Mouse (Mus musculus) erythroblast, adult 5-6 weeks (primary cell): ENCODE measurements around the gene Vps18. TPM values are rescaled to one million over a fixed set of nuclear protein-coding genes. Genes with fewer than 3 reads are reported as not detected.
A peak's percentile ranks its signal among the peaks of the same experiment; 100 is the strongest.

Source experiments
- ATAC-seq: replicated peaks from 2 replicates; pipeline ENCODE4 v1.8.0; 2016; ENCODE audit warnings: moderate number of reproducible peaks, mild to moderate bottlenecking, moderate TSS enrichment, inconsistent platforms; ENCODE audit not compliant: poor library complexity, low FRiP score, severe bottlenecking
- total RNA-seq, 2 experiments: library from RNA; stranded (forward) in 1 of 2; stranded (reverse) in 1 of 2; fragments of 150-400 nt in 1 of 2; fragments of 200-764, 138-1000 nt in 1 of 2; gene quantifications; 2 replicates each; pipeline versions ENCODE4 v1.2.3 to v1.2.4; 2015 to 2017; ENCODE audit warnings: low replicate concordance in 2 of 2

Gene Vps18
- total RNA-seq, 2 experiments from 2014 or later, result 1.2 to 3.1 TPM

- ATAC-seq, result no peak
Observed at GRCm38 (mm10) chr2:119336002-119336401, 47.5 kb downstream of the Vps18 start.

GRCm38 (mm10) chr2:119336470-119336869 lies 47.9 kb downstream of the Vps18 start:
- ATAC-seq, result no peak

- ATAC-seq, result peak; percentile 81
Observed at GRCm38 (mm10) chr2:119337425-119338265, 49.1 kb downstream of the Vps18 start.

- ATAC-seq, result no peak
Observed at GRCm38 (mm10) chr2:119344537-119345138, 56.1 kb downstream of the Vps18 start.

Other genes starting within 250 kb of the Vps18 start
- 25.9 and 29.8 TPM in 2 replicates for gene Knl1, start 241.6 kb upstream of the Vps18 start, total RNA-seq (2015; ENCODE audit: low replicate concordance)
- 47.8 and 56.3 TPM in 2 replicates for gene Knl1, start 241.6 kb upstream of the Vps18 start, total RNA-seq (2017; ENCODE audit: low replicate concordance)
- 16.1 and 18.8 TPM in 2 replicates for gene Rad51, start 175.9 kb upstream of the Vps18 start, total RNA-seq (2015; ENCODE audit: low replicate concordance)
- 14.1 and 29.6 TPM in 2 replicates for gene Rad51, start 175.9 kb upstream of the Vps18 start, total RNA-seq (2017; ENCODE audit: low replicate concordance)
- 17.8 and 21.7 TPM in 2 replicates for gene Rmdn3, start 131.7 kb upstream of the Vps18 start, total RNA-seq (2015; ENCODE audit: low replicate concordance)
- gene Rmdn3, start 131.7 kb upstream of the Vps18 start, total RNA-seq (2017; ENCODE audit: low replicate concordance), result 27.9 and 33.2 TPM in 2 replicates
- gene Gchfr, start 121.0 kb upstream of the Vps18 start, total RNA-seq (2015; ENCODE audit: low replicate concordance), result not detected in 2 replicates
- gene Gchfr, start 121.0 kb upstream of the Vps18 start, total RNA-seq (2017; ENCODE audit: low replicate concordance), result 1.5 TPM in 1 of 2 replicates, not detected in the other
- gene Gm14137, start 114.2 kb upstream of the Vps18 start, total RNA-seq (2015; ENCODE audit: low replicate concordance), result not detected in 2 replicates
- gene Gm14137, start 114.2 kb upstream of the Vps18 start, total RNA-seq (2017; ENCODE audit: low replicate concordance), result not detected in 2 replicates
- 0.58 and 4.2 TPM in 2 replicates for gene Zfyve19, start 80.1 kb upstream of the Vps18 start, total RNA-seq (2015; ENCODE audit: low replicate concordance)
- gene Zfyve19, start 80.1 kb upstream of the Vps18 start, total RNA-seq (2017; ENCODE audit: low replicate concordance), result 11.3 and 12.6 TPM in 2 replicates
- gene Dnajc17, start 79.9 kb upstream of the Vps18 start, total RNA-seq (2015; ENCODE audit: low replicate concordance), result 3.8 and 22.3 TPM in 2 replicates
- 4.5 and 12.4 TPM in 2 replicates for gene Dnajc17, start 79.9 kb upstream of the Vps18 start, total RNA-seq (2017; ENCODE audit: low replicate concordance)
- not detected in 2 replicates for gene Ppp1r14d, start 58.8 kb upstream of the Vps18 start, total RNA-seq (2015; ENCODE audit: low replicate concordance)
- not detected in 2 replicates for gene Ppp1r14d, start 58.8 kb upstream of the Vps18 start, total RNA-seq (2017; ENCODE audit: low replicate concordance)
- not detected in 2 replicates for gene Spint1, start 51.4 kb upstream of the Vps18 start, total RNA-seq (2015; ENCODE audit: low replicate concordance)
- gene Spint1, start 51.4 kb upstream of the Vps18 start, total RNA-seq (2017; ENCODE audit: low replicate concordance), result not detected in 2 replicates
- not detected in 2 replicates for gene Rhov, start 17.5 kb upstream of the Vps18 start, total RNA-seq (2015; ENCODE audit: low replicate concordance)
- not detected in 2 replicates for gene Rhov, start 17.5 kb upstream of the Vps18 start, total RNA-seq (2017; ENCODE audit: low replicate concordance)
- gene Dll4, start 37.0 kb downstream of the Vps18 start, total RNA-seq (2015; ENCODE audit: low replicate concordance), result not detected in 2 replicates
- not detected in 2 replicates for gene Dll4, start 37.0 kb downstream of the Vps18 start, total RNA-seq (2017; ENCODE audit: low replicate concordance)
- 0.77 TPM in 1 of 2 replicates, not detected in the other for gene Chac1, start 62.5 kb downstream of the Vps18 start, total RNA-seq (2015; ENCODE audit: low replicate concordance)
- gene Chac1, start 62.5 kb downstream of the Vps18 start, total RNA-seq (2017; ENCODE audit: low replicate concordance), result 0.42 and 1.0 TPM in 2 replicates
- 8.6 and 10.9 TPM in 2 replicates for gene Ino80, start 188.9 kb downstream of the Vps18 start, total RNA-seq (2015; ENCODE audit: low replicate concordance)
- 6.6 and 7.6 TPM in 2 replicates for gene Ino80, start 188.9 kb downstream of the Vps18 start, total RNA-seq (2017; ENCODE audit: low replicate concordance)